Mouse (Mus musculus) embryonic facial prominence, embryonic 11.5 days (tissue): Measurements from ENCODE around the gene Fyb. TPM values are rescaled to one million over a fixed set of nuclear protein-coding genes. Genes with fewer than 3 reads are reported as not detected.

Experiments
- ATAC-seq: fragments of 200-750 bp; cut with Nextera tagmentation; replicated peaks from 2 replicates; pipeline ENCODE4 v1.8.0; 2017; ENCODE audit warnings: low read depth; ENCODE audit not compliant: insufficient number of reproducible peaks, low FRiP score, low TSS enrichment
- DNase-seq: peaks from one replicate; pipeline ENCODE4 v3.0.0-alpha.2; 2015; ENCODE audit warnings: low spot score
- H3K27ac ChIP-seq: fragments of 300-500 bp; sonication (generic); replicated peaks from 2 replicates; pipeline ENCODE4 v1.5.1; 2014; ENCODE audit warnings: mild to moderate bottlenecking, low read depth, low read length, control low read depth
- H3K27me3 ChIP-seq: fragments of 300-500 bp; sonication (generic); 2 replicates; pipeline ENCODE4 v1.6.1; 2014; ENCODE audit warnings: mild to moderate bottlenecking, low read length, moderate library complexity, mixed read lengths; ENCODE audit not compliant: control insufficient read depth, insufficient read depth
- H3K36me3 ChIP-seq: fragments of 300-500 bp; sonication (generic); replicated peaks from 2 replicates; pipeline ENCODE4 v1.6.1; 2014; ENCODE audit warnings: low read depth, mild to moderate bottlenecking, low read length, moderate library complexity, mixed read lengths; ENCODE audit not compliant: control insufficient read depth, insufficient read depth
- H3K4me1 ChIP-seq: fragments of 300-500 bp; sonication (generic); 2 replicates; pipeline ENCODE4 v1.6.1; 2014; ENCODE audit warnings: low read length, mixed read lengths; ENCODE audit not compliant: control insufficient read depth, insufficient read depth
- H3K4me2 ChIP-seq: fragments of 300-500 bp; sonication (generic); 2 replicates; pipeline ENCODE4 v1.6.1; 2014; ENCODE audit warnings: low read depth, mild to moderate bottlenecking, control low read depth, low read length, moderate library complexity
- H3K4me3 ChIP-seq: fragments of 300-500 bp; sonication (generic); 2 replicates; pipeline ENCODE4 v1.5.1; 2014; ENCODE audit warnings: low read depth, low read length, control low read depth
- H3K9ac ChIP-seq: fragments of 300-500 bp; sonication (generic); replicated peaks from 2 replicates; pipeline ENCODE4 v1.6.1; 2014; ENCODE audit warnings: mild to moderate bottlenecking, control low read depth, low read length
- H3K9me3 ChIP-seq: fragments of 300-500 bp; sonication (generic); replicated peaks from 2 replicates; pipeline ENCODE4 v1.6.1; 2016; ENCODE audit warnings: mild to moderate bottlenecking, low read length, inconsistent platforms, mixed read lengths; ENCODE audit not compliant: control insufficient read depth
- WGBS: fragments of 180-500 bp; shearing (Covaris S2); extraction: QIAGEN DNeasy Blood & Tissue Kit; methylation state at CpG from one replicate; pipeline ENCODE4 v1.1.7; 2014; 5-methylcytosine and 5-hydroxymethylcytosine counted together
- polyA plus RNA-seq: library from polyadenylated mRNA; unstranded; fragments of >200 nt; fragmentation: Nextera tagmentation; extraction: Ambion mirVana; gene quantifications from 2 replicates; pipeline ENCODE4 v1.2.1, GENCODE M21; 2014

The Fyb gene
- polyA plus RNA-seq, 1 experiment from 2014 or later = 2.8 TPM

DNA sequence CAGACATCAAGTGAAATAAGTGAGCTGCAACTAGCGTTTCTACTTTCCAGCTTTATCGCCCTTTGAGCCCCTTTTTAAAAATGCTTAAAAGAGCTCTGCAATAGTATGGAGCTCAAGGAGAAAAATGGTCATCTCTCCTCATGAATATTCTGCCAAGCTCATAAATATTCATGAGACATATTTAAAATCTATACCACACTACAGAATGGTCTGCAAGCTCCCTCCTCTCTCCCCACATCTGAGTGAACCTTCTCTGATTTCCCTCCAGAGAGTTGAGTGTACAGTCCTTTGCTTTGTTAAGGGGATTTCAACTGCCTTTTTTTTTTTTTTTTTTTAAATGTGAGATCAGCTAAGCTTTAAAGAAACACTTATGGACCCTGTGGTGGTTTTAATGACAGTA, 155.8 kb downstream of the Fyb start:
- ATAC-seq (no peak; the same call in 1 of the 2 replicates), DNase-seq (no peak)
- no peaks in the 10 kb centered on the region for H3K36me3 ChIP-seq
- no peak overlapping the region for H3K9ac ChIP-seq
- H3K27me3 ChIP-seq = no peaks in the 10 kb centered on the region
- H3K4me2 ChIP-seq = no peak overlapping the region
- H3K4me3 ChIP-seq = no peak overlapping the region
- H3K9me3 ChIP-seq = no peaks in the 10 kb centered on the region
- WGBS = 81% methylated on average over 2 of the region's 2 CpGs
- H3K4me1 ChIP-seq = no peaks in the 10 kb centered on the region
- H3K27ac ChIP-seq = no peak overlapping the region

DNA sequence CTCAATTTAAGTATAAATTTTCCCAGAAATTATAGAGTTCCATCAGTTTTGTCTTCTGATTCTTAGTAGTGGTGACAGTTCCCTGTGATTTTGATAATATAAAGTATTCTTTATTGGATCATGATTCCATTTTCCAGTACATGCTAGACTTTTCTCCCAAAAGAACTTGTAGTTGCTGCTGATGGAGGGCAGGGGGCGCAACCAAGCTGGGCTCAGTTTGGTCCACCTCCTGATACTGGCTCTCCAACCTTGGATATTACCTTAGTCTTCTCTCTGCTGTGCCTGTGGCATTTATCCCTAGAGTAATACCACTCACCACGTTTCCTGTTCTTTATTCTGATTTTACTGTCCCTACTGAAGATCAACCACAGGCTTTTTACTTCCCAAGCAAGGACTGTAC, 179.5 kb downstream of the Fyb start:
- H3K36me3 ChIP-seq = no peaks in the 10 kb centered on the region
- DNase-seq (no peak), ATAC-seq (no peak)
- H3K9ac ChIP-seq = no peak overlapping the region
- H3K4me1 ChIP-seq = no peaks in the 10 kb centered on the region
- no peaks in the 10 kb centered on the region for H3K9me3 ChIP-seq
- H3K27ac ChIP-seq = no peak overlapping the region
- WGBS = 72% methylated on average over 2 of the region's 2 CpGs
- H3K27me3 ChIP-seq = no peaks in the 10 kb centered on the region
- no peak overlapping the region for H3K4me3 ChIP-seq
- no peak overlapping the region for H3K4me2 ChIP-seq

DNA sequence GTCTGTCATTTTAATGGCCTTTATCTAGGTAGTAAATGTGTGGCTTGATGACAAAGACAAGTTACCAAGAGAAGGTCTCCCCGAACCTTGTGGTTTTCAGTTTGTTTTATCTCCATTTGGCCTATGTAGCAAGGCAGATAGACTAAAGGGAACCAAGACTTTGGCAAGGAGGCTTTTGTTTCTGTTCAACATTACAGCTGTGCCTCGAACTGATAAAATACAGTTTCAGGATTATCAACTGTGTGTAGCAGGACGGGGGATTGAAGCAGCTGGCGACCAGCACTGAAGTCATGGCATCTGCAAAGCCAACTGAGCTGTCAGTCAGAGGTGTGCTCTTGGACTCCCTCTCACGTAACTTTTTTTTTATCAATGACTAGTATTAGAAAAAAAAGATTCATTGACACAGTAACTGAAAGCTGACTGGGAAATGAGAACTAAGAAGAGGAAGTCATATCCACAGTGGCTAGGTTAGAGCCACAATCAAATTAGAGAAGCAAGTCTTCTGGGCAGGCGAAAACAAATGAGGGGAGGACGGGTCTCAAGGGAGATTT, 182.8 kb downstream of the Fyb start:
- ATAC-seq (no peak), DNase-seq (no peak)
- Histone ChIP-seq H3K4me2 (no peak overlapping the region), H3K4me1 (no peaks in the 10 kb centered on the region), H3K27me3 (no peaks in the 10 kb centered on the region), H3K9ac (no peak overlapping the region), H3K36me3 (no peaks in the 10 kb centered on the region), H3K9me3 (no peaks in the 10 kb centered on the region), H3K4me3 (no peak overlapping the region), H3K27ac (no peak overlapping the region)
- 49% methylated on average over 7 of the region's 7 CpGs for WGBS

GRCm38 (mm10) chr15:6707551-6707935, 184.9 kb downstream of the Fyb start:
- Histone ChIP-seq H3K27me3 (no peaks in the 10 kb centered on the region), H3K4me1 (no peaks in the 10 kb centered on the region), H3K4me2 (peak overlapping the region; percentile 83), H3K27ac (peak overlapping the region; percentile 43; the same call in 1 of the 2 replicates), H3K9me3 (no peaks in the 10 kb centered on the region), H3K9ac (peak overlapping the region; percentile 80), H3K4me3 (peak overlapping the region; percentile 94), H3K36me3 (no peaks in the 10 kb centered on the region)
- DNase-seq (peak; percentile 77), ATAC-seq (peak; percentile 41)
- WGBS = under 1% methylated on average over 43 of the region's 43 CpGs

DNA sequence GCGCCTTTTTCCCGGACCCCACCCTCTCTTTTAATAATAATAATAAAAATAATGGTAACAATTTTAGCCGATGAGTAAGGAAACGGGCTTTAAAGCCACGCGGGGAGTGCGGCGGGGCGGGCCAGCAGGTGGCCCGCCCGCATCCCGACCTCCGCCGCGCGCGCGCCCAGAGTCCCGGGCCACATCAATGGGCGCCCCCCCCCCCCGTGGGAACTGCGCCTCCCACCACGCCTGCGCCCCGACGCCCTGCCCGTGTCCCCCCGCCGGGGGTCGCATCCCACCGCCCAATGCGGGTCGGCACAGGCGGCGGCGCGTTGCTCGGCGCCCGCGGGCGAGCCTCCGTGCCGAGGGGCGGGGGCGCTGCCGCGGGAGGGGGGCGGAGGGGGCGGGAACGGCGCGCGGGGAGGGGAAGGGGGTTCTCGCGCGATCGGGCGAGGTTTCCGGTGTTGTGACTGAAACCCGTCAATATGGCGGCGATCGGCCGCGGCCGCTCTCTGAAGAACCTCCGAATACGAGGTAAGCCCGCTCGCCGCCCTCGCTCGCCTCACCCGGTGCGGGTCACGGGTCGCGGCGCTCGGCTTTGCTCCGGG, 185.4 kb downstream of the Fyb start, which contains the start of gene Rictor:
Rictor (plus strand) TSS at position 444 of the 590 bp plus-strand sequence.
- peak within 1 kb of the TSS; percentile 71 for H3K27ac ChIP-seq
- WGBS = under 1% methylated on average over 49 of the region's 82 CpGs
- H3K9ac ChIP-seq = peak within 1 kb of the TSS; percentile 80
- H3K9me3 ChIP-seq = no peaks in the 10 kb centered on the region
- DNase-seq (peak; percentile 89), ATAC-seq (peak; percentile 88)
- no peaks in the 10 kb centered on the region for H3K36me3 ChIP-seq
- no peaks in the 10 kb centered on the region for H3K27me3 ChIP-seq
- H3K4me3 ChIP-seq = peak within 1 kb of the TSS; percentile 94
- no peaks in the 10 kb centered on the region for H3K4me1 ChIP-seq
- H3K4me2 ChIP-seq = peak within 1 kb of the TSS; percentile 83

DNA sequence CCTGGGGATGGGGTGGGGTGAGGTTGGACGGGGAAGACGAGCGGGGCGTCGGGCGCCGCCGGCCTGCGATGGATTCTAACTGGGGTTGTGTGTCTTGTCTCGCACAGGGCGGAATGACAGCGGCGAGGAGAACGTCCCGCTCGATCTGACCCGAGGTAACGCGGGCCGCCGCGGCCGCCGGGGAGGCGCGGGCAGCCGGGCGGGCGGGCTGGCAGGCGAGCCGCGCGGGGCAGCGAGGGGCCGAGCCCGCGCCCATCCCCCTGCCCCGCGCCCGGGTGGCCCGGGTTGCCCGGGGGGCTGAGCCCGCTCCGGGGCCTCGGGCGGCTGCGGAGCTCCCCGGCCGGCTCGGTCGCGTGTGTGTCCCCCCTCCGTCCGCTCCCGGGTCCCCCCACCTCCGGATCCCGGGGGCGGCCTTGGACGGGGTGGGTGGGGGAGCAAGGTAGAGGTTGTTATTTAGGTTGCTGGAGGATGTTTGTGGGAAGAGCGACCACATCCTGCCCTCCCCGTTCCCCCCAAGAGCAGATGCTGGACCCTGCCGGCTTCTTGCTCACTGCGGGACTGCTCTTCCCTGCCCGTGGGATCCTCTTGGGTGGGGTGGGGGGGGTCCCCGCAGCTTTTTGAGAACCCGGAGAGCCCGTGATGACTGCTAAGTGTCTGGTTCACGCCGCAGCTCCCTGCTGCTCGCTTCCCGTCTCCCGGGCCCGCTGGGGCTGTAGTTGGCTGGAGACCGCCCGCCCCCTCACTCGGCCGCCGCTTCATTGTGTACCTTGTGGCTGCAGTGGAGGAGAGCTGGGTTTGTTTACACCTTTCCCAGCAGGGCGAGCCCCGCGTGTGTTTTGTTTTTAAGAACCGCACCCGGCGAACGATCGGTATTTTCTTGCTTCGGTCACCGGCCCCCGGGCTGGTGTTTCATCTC, 186.1 kb downstream of the Fyb start:
- DNase-seq (peak; percentile 53), ATAC-seq (peak; percentile 86)
- WGBS = 0% methylated on average over 78 of the region's 89 CpGs

GRCm38 (mm10) chr15:6709618-6710017, 187.0 kb downstream of the Fyb start:
- no peaks in the 10 kb centered on the region for H3K4me1 ChIP-seq
- WGBS = 14% methylated on average over 8 of the region's 8 CpGs
- H3K27me3 ChIP-seq = no peaks in the 10 kb centered on the region
- H3K4me2 ChIP-seq = peak overlapping the region; percentile 80
- no peak for DNase-seq
- no peak overlapping the region for H3K27ac ChIP-seq
- H3K36me3 ChIP-seq = no peaks in the 10 kb centered on the region
- H3K9me3 ChIP-seq = no peaks in the 10 kb centered on the region
- H3K4me3 ChIP-seq = peak overlapping the region; percentile 94
- peak overlapping the region; percentile 80 for H3K9ac ChIP-seq
- ATAC-seq = no peak

More for the DNA sequence above, 186.1 kb downstream of the Fyb start:
- Histone ChIP-seq H3K9ac (peak overlapping the region; percentile 80), H3K4me3 (peak overlapping the region; percentile 94), H3K27ac (peak overlapping the region; percentile 71), H3K4me1 (no peaks in the 10 kb centered on the region), H3K4me2 (peak overlapping the region; percentile 80), H3K27me3 (no peaks in the 10 kb centered on the region), H3K9me3 (no peaks in the 10 kb centered on the region), H3K36me3 (no peaks in the 10 kb centered on the region)

GRCm38 (mm10) chr15:6710341-6710740, 187.7 kb downstream of the Fyb start:
- Histone ChIP-seq H3K36me3 (no peaks in the 10 kb centered on the region), H3K4me1 (no peaks in the 10 kb centered on the region), H3K9me3 (no peaks in the 10 kb centered on the region), H3K27me3 (no peaks in the 10 kb centered on the region), H3K4me2 (no peak overlapping the region), H3K9ac (no peak overlapping the region), H3K4me3 (no peak overlapping the region), H3K27ac (no peak overlapping the region)
- no peak for ATAC-seq
- 66% methylated on average over 7 of the region's 7 CpGs for WGBS
- no peak for DNase-seq
